Mouse (Mus musculus) adipose tissue, adult 10 weeks (tissue): ENCODE results near the gene Lrrc29. TPM values are rescaled to one million over a fixed set of nuclear protein-coding genes. Genes with fewer than 3 reads are reported as not detected.

Source experiments
- polyA plus RNA-seq: library from polyadenylated mRNA; stranded (reverse); fragments of 350-450 nt; fragmentation: Illumina TruSeq; extraction: RNeasy Lipid Tissue Mini Kit (QIAGEN cat#74804); gene quantifications from one replicate; pipeline ENCODE4 v1.2.3, GENCODE M21; 2014; ENCODE audit warnings: low read depth, low replicate concordance

The Lrrc29 gene
- polyA plus RNA-seq: 5.2 TPM

DNA sequence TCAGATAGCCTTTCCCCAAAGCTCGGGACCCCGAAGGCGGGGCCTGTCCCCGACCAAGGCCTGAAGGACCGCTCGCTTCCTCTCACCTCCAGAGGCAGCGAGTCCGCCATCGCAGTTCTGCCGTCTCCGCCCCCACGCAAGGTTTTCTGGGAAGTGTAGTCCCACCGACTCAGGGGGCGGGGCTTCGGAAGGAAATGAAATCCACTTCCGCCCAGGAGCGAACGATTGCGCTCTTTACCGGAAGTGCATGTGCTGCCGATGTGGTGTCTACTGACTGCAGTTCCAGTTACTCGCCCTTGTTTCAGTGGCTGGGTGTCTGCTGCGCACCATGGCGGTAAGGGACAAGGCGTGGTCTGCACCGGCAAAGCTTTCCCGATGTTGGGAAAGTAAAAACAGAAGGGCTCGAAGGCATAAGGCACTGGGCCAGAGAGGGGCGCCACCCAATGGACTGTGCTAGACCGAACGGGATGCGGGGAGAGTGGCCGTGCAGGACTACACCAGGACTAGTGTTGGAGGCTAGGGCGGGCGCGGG, at the start of gene Lrrc29, which contains the start of gene Tmem208:
Lrrc29 (minus strand) TSS at position 138 of the 532 bp plus-strand sequence.
Tmem208 (plus strand) TSS at position 214 of the 532 bp plus-strand sequence.

DNA sequence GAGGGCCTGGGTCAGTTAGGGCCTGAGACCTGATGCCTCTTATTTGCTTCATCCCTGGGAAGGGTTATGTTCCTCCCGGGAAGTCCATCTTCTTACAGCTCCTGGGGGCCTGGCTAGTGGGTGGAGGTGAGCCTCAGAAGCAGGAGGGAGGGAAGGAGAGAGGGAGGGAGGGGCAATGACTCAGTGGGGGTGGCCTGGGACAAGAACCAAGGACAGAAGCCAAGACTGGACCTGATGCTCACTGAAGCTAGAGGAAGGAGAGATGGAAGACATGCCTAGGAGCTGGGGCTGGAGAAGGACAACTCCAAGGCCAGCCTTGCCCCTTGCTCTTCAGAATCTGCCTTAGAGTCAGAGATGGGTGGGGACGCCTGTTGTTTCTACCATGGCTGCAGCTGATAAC, 47.0 kb upstream of the Lrrc29 start, which contains the start of gene Plekhg4:
Plekhg4 (plus strand) TSS at position 243 of the 400 bp plus-strand sequence.

DNA sequence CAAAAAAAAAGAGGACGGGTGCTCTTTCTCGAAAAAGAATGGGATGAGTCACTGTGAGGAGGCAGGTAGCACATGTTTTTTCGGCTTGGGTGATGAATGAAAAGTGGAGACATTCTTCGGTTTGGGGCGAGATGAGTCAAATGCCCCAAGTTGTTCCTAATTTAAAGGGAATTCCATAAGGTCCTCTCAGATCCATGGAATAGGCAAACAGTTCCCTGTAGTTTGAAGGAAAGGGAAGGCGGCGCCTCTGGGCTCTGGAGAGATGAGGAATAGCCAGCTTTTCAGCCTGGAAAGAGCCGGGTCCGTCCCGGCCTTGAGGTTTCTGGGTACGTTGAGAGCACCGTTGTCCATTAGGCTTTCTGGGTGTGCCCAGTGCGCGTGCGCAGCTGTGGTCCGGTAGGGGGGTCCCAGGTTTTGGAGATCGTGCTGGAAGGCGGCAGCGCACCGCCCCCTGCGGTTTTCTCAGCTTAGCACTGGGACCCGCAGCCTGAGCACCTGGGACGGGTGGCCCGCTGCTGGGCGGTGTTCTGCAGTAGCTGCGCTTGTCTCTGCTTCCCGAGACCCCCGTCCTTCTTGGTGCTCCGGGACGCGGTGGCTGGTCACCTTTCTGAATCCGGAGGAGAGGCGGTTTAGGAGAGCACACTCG, 22.5 kb upstream of the Lrrc29 start, which contains the start of gene Slc9a5:
Slc9a5 (plus strand) TSS at position 394 of the 646 bp plus-strand sequence.

GRCm38 (mm10) chr8:105347428-105348221, 21.5 kb upstream of the Lrrc29 start, which contains the start of gene Fhod1:
Fhod1 (minus strand) TSS chr8:105347953.

DNA sequence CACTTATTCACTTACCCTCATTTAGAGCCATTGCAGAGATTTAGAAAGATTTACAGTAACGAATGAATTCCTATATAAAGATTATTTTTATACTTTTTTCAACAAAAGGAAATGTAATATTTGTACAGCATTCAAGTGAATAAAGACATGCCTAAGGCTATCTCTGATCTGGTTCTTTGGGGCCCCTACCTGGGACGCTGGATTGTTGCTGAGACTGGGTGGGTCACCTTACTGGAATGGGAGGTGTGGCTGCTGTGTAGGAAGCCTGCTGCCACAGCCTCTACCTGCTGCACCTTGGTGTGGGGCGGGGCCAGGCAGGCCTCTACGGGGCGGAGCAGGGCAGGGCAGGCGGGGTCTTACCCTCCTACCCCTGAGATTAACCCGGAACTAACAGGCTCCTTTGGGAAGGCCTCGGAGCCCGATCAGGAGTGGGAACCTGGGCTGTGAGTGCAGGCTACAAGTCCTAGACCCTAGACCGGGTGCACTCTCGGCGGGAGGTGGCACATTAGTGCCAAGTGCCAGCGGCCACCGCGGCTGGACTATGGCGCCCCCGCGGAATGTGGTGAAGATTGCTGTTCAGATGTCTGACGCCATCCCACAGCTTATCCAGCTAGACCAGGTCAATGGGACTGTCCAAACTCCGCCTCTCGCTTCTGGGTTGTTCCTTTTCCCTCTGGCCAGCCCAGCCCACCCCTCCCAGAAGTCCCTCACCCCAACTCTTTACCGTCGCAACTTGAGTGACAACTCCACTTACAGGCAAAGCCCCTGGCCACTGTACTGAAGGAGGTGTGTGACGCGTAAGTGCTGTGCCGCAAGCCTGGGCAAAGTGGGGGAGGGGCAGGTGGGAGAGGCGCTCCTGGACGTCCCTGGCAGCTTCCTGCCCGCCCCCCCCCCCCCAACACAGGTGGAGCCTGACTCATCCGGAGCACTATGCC, 20.6 kb downstream of the Lrrc29 start, which contains the start of gene Elmo3:
Elmo3 (plus strand) TSS at position 391 of the 935 bp plus-strand sequence.

GRCm38 (mm10) chr8:105297511-105298192, 28.4 kb downstream of the Lrrc29 start, which contains the start of gene E2f4:
E2f4 (plus strand) TSS chr8:105297663.

GRCm38 (mm10) chr8:105295895-105296573, 30.0 kb downstream of the Lrrc29 start, which contains the start of gene Exoc3l:
Exoc3l (minus strand) TSS chr8:105296101.

GRCm38 (mm10) chr8:105289805-105290460, 36.1 kb downstream of the Lrrc29 start, which contains the start of gene 4931428F04Rik:
4931428F04Rik (minus strand) TSS chr8:105289864.

GRCm38 (mm10) chr8:105275840-105276239, 50.2 kb downstream of the Lrrc29 start, which contains the start of gene Nol3:
Nol3 (plus strand) TSS chr8:105276140.

DNA sequence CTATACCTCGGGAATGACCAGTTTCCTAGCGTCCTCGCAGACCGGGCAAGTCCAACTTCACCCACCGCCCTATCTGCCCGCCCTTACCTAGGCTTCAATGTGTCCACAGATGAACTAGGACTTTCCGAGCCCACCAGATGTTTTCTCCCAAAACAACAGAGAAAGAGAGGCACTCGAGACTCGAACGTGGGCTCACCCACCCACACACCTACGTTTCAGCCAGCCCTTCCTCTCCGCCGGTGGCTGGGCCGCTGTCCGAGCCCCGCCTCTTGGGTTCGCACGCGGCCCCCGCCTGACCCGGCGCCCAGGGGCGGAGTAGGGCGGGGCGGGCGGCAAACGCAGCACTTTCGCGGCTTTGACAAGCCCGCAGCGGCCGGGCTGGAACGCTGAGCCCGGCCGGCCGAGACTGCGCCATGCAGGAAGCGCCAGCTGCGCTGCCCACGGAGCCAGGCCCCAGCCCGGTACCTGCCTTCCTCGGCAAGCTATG, 56.6 kb downstream of the Lrrc29 start, which contains the start of gene Hsf4:
Hsf4 (plus strand) TSS at position 341 of the 487 bp plus-strand sequence.

DNA sequence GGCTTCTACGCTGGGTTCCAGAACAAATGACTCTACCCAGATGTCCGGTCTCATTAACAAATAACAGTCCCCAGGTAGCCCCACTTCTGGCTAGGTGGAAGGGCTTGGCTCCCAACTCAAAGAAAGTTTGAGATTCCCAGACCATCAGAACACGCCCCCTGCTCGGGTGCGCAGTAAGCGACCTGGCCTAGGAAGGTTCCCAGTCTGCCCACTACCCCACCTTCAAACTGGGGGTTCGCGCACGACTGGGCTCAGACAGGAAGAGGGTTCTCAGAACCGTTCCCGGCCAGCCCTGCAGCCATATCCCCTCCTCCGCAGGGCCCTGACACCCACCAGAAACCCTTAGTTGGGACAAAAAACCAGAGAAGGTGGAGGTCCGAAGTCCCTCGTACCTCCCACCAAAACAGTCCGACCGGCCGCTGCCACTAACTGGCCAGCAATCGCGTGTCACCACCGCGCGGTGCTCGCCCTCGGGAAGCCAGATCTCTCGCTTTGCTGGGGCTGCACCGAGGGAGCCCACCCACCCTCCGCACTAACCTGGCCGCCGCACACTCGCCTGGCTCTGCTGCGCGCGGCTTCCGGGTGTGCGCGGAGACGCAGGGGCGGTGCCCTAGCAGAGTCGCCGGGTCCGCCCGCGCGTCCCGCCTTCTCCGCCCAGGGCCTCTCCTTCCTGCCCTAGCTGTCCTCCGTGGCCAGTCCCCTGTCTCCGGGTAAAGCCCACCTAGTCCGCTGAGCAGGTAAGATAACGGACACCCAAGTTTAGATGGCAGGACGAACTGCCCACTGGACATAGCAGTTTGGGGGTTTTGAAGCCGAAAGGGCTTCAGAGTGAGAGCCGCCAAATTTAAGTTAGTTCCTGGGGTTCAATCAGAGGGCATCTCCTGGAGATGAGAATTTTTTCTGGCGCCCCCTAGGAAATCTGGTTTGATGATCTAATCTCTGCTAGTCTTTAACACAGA, 61.8 kb downstream of the Lrrc29 start, which contains the start of the genes Tradd and Fbxl8:
Tradd (minus strand) TSS at position 586 of the 959 bp plus-strand sequence.
Fbxl8 (plus strand) TSS at position 625 of the 959 bp plus-strand sequence.

Other genes with a start within 250 kb of the Lrrc29 start
- gene Ces3b, start 242.5 kb downstream of the Lrrc29 start, polyA plus RNA-seq: not detected
- not detected for gene Ces4a, start 194.5 kb downstream of the Lrrc29 start, polyA plus RNA-seq
- 37.2 TPM for gene Cbfb, start 155.6 kb downstream of the Lrrc29 start, polyA plus RNA-seq
- gene D230025D16Rik, start 101.1 kb downstream of the Lrrc29 start, polyA plus RNA-seq: 21.0 TPM
- gene B3gnt9, start 71.1 kb downstream of the Lrrc29 start, polyA plus RNA-seq: 7.4 TPM
- gene Tradd, start 61.7 kb downstream of the Lrrc29 start, polyA plus RNA-seq: 11.6 TPM
- 2.6 TPM for gene Fbxl8, start 61.6 kb downstream of the Lrrc29 start, polyA plus RNA-seq
- gene Hsf4, start 56.5 kb downstream of the Lrrc29 start, polyA plus RNA-seq: 0.88 TPM
- 6.8 TPM for gene Nol3, start 50.1 kb downstream of the Lrrc29 start, polyA plus RNA-seq
- gene 4931428F04Rik, start 36.4 kb downstream of the Lrrc29 start, polyA plus RNA-seq: 4.7 TPM
- 3.1 TPM for gene Exoc3l, start 30.2 kb downstream of the Lrrc29 start, polyA plus RNA-seq
- gene E2f4, start 28.6 kb downstream of the Lrrc29 start, polyA plus RNA-seq: 37.2 TPM
- gene Elmo3, start 20.7 kb downstream of the Lrrc29 start, polyA plus RNA-seq: 24.2 TPM
- 61.4 TPM for gene Tmem208, start 76 bp upstream of the Lrrc29 start, polyA plus RNA-seq
- gene Fhod1, start 21.7 kb upstream of the Lrrc29 start, polyA plus RNA-seq: 11.4 TPM
- 2.4 TPM for gene Slc9a5, start 22.6 kb upstream of the Lrrc29 start, polyA plus RNA-seq
- gene Plekhg4, start 47.0 kb upstream of the Lrrc29 start, polyA plus RNA-seq: 1.0 TPM
- 4.8 TPM for gene Kctd19, start 87.2 kb upstream of the Lrrc29 start, polyA plus RNA-seq
- 5.2 TPM for gene Lrrc36, start 87.3 kb upstream of the Lrrc29 start, polyA plus RNA-seq
- gene Tppp3, start 145.2 kb upstream of the Lrrc29 start, polyA plus RNA-seq: 75.1 TPM
- gene Zdhhc1, start 170.6 kb upstream of the Lrrc29 start, polyA plus RNA-seq: 32.3 TPM
- 1.1 TPM for gene Hsd11b2, start 192.5 kb upstream of the Lrrc29 start, polyA plus RNA-seq
- gene Atp6v0d1, start 239.8 kb upstream of the Lrrc29 start, polyA plus RNA-seq: 128 TPM